Mouse (Mus musculus): ENCODE data around the gene Tbl2.

Gene Tbl2

DNA sequence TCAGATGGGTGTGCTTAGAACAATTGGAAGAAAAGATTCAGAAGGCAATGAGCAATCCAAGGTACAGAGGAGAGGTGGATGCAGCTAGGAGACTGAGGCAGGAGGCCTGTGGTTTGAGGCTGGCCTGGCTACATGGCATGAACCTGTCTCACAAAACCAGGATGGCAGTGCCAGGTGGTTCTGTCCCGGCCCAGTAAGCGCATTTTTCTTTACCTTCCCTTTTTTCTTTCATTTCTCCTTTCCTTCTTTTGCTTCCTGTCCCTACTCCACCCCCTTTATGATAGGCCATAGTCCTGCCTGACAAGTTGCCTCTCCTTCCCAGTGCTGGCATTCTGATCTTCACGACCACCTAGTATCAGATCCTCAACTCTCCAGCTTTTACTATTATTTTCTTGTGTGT, 35.6 kb downstream of the Tbl2 start:
- in situ Hi-C loops (cut with MboI; ENCODE audit: unreplicated experiment in 2 of 2), result loop anchor here in 1 of 2 experiments (5.0 kb wide), 1 partner anchor 173 kb away; no protein-coding TSS in a partner anchor

DNA sequence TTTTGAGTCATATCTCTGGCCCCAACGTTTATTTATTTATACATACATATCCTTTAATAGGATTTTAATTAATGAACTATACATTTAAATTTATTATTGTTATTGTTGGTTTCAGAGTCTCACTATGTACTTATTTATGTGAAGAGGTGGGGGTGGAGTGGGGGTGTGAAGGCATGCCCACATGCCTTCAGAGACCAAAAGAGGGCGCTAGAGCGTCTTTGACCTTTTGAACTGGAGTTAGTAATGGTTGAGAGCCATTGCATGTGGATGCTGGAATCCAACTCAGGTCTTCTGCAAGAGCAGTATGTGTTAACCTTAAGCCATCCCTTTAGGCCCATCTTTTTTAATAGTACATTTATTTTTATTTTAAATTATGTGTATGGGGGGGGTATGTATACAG, 36.1 kb downstream of the Tbl2 start:
- in situ Hi-C loops (cut with MboI; ENCODE audit: unreplicated experiment in 2 of 2), result loop anchor here in 1 of 2 experiments (5.0 kb wide), 1 partner anchor 173 kb away; no protein-coding TSS in a partner anchor

DNA sequence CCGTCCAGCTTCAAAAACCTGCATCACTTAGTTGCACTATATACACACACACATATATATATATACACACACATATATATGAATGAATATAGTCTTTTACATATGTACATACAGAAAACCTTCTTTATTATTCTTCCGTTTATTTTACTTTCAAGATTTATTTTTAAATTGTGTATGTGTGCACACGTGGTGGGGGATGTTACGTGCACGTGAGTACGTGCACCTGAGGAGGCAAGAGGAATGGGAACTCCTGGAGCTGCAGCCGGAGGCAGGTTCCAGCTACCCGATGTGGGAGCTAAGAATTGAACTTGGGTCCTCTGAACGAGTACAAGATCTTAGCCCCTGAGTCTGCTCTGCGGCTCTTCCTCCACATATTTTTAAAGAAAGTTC, 36.8 kb downstream of the Tbl2 start:
- in situ Hi-C loops (cut with MboI; ENCODE audit: unreplicated experiment in 2 of 2), result loop anchor here in 1 of 2 experiments (5.0 kb wide), 1 partner anchor 174 kb away; no protein-coding TSS in a partner anchor

DNA sequence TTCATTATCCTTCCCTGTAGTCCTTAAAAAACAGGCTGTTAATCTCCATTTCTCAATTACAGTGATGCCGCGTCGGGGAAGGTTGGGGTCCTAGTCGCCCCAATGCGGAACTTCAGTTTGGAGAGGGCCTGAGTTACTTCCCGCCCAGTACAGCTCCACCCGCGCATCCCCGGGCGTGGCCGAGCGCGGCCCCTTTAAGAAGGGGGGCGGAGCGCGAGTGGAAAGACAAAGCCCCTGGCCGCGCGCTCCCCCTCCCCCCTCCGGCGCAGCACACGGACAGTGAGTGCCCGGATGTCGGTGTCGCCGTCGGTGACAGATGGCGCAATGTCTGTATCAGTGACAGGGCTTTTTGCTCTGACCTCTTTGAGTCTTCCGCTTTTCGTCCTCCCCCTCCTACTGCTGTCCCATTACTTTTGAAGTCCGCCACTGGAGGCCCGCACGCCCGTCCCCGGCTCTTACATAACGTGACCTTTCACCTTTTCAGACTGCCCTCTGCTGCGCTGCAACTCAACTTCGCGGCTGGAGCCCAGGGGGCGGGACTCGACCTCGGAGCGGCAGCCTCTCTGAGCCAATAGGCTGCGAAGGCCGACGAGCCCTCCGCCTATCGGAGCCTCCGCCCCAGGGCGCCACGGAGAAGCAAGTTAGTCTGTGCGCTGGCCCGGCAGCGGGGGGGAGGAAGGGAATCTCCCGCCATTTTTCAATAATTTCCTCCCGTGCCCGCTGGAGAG, 37.3 kb downstream of the Tbl2 start, which contains the start of gene Baz1b:
Gene Baz1b, plus strand, starts transcription at position 644 of the 728 bp plus-strand sequence.
- in situ Hi-C loops (cut with MboI; ENCODE audit: unreplicated experiment in 2 of 2), result loop anchor here in 1 of 2 experiments (5.0 kb wide), 1 partner anchor 174 kb away; no protein-coding TSS in a partner anchor

DNA sequence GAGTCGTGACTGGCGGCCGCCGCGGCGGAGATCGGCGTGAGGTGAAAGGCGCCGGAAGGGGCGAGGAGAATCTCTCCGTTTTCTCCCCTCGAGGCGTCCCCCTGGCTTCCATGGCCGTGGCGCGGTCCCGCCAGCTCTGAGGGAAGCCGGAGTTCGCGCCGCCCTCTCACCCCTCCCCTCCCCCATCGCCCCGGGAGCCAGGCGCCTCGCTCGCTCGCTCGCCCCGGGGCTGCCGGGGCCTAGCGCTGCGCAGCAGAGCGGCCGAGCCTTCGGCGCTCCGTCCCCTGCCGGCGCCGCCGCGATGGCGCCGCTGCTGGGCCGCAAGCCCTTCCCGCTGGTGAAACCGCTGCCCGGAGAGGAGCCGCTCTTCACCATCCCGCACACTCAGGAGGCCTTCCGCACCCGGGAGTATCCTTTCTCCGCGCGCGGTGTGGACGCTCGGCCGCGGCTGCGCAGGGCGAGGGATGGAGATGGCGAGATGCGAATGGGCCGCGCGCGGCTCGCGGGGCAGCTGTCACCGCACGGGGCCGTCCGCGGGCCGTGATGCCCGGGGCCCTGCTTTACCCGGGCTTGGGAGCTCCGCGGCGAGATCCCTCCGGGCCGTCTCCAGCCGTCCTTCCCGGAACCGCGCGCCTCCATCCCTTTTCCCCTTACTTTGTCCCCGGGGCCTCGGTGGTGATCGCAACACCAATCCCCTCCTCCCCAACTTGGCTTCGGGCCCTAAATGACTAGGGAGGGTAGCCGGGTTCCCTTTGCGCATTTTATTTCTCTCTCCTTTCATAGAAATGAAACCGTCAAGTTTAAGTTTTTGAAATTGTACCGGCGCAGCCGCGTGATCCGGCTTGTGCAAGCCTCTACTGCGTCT, 38.1 kb downstream of the Tbl2 start:
- in situ Hi-C loops (cut with MboI; ENCODE audit: unreplicated experiment in 2 of 2), result loop anchor here in 1 of 2 experiments (5.0 kb wide), 1 partner anchor 175 kb away; no protein-coding TSS in a partner anchor

DNA sequence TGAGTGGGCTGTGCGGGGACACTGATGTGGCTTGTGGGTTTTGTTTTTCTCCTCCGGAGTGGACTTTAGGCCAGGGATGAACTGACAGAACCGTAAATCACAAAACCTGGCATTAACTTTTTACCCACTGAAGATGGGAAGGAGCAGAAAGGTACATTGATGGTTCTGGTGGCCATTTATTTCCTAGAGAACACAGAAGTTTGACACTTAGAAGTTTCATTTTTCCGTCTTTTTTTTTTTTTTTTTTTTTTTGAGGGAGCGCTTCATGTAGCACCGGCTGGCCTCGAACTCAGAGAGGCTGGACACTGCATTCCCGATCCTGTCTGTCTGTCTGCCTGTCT, 38.7 kb downstream of the Tbl2 start:
- in situ Hi-C loops (cut with MboI; ENCODE audit: unreplicated experiment in 2 of 2), result loop anchor here in 1 of 2 experiments (5.0 kb wide), 1 partner anchor 176 kb away; no protein-coding TSS in a partner anchor

DNA sequence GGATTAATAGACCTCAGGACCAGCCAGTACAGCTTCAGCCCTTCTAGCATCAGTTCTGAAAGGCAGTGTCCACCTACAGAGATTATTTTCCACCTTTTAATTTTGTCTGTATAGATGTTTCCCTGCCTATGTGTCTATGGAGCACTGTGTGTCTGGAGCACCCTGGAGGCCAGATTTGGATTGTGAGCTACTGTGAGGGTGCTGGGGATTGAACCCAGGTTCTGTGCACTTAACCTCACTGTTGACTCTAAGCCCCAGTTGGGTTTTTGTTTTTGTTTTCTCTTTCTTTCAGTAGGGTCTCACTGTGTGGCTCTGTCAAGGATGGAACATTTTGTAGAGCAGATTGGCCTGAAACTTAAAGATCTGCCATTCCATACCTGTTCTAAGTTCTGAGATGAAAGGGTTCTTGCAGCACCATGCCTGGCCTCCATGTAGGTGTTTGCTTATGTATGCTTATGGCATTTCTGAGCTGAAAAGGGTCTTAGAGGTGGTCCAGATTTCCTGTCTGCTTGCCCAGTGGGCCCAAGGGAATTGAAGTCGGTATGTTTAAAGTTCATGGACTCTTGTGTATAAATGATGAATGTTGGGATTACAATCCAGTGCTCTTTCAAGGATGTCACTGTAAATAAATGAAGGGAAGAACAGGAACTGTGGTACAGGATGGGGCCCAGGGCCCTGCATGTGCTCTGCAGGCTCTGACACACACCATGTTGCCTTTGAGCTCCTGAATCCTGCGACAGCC, 40.0 kb downstream of the Tbl2 start:
- in situ Hi-C loops (cut with MboI; ENCODE audit: unreplicated experiment in 2 of 2), result loop anchor here (5.0 kb wide), 3 partner anchors 72 to 177 kb away; no protein-coding TSS in a partner anchor

DNA sequence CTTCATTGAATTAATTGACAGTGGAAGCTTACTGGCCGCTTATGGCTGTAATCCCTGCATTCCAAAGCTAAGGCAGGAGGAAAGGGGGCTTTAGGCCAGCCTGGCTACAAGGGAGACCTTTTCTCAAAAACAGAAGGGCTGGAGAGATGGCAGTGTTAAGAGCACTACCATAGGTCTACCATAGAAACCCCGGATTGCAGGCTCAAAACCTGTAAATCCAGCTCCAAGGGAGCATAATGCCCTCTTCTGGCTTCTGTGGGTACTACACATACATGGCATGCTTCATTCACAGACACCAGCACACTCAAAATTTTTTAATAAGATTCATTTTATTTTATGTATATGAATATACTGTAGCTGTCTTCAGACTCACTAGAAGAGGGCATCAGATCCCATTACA, 42.2 kb downstream of the Tbl2 start:
- in situ Hi-C loops (cut with MboI; ENCODE audit: unreplicated experiment in 2 of 2), result loop anchor here (5.0 kb wide), 2 partner anchors 74 to 174 kb away; no protein-coding TSS in a partner anchor

DNA sequence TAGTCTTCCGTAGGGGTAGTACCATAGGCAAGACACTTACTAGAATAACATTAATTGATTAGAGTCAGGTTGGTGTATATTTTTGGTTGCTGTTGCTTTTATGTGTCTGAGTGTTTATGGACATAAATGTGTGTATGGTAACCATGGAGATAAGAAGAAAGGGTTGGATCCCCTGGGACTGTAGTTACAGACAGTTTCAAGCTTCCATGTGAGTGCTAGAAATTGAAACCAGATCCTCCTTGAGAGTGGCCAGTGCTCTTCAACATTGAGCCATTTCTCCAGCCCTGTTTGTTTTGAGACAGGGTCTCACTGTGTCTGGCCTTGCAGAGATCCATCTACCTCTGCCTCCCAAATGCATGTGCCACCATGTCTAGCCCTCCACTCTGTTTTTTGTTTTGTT, 43.0 kb downstream of the Tbl2 start:
- in situ Hi-C loops (cut with MboI; ENCODE audit: unreplicated experiment in 2 of 2), result loop anchor here (5.0 kb wide), 2 partner anchors 75 to 175 kb away; no protein-coding TSS in a partner anchor

DNA sequence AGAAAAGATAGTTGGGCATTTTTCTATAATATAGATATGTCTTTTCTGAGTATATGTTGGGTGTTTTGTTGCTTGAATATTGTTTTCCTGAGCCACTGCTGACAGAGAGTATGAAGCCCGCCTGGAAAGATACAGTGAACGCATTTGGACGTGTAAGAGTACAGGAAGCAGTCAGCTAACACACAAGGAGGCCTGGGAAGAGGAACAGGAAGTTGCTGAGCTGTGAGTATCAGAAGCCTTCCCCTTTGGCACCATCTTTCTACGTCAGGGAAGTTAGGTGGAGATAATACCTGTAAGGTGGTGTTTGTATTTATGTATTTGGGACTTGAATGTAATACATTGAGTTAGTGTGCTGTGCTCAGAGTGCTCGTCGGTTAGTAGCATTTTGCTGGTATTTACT, 46.9 kb downstream of the Tbl2 start:
- in situ Hi-C loops (cut with MboI; ENCODE audit: unreplicated experiment in 2 of 2), result no loop called here

DNA sequence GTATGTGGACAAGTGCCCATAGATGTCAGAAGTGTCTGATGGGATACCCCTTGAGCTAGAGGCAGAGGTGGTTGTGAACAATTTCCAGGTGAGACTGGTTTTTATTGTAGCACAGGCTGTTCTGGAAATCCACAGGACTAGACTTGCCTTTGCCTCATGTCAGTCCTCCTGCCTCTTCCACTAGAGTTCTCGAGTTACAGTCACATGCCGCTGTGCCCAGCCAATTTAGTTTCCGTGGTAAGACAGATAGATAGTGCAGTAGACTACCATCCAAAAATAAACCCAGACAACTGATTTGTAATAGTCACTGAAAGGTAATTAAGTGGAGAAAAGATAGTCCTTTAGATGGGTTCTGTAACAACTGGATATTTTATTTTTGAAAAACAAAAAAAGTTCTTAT, 53.3 kb downstream of the Tbl2 start:
- in situ Hi-C loops (cut with MboI; ENCODE audit: unreplicated experiment in 2 of 2), result no loop called here

DNA sequence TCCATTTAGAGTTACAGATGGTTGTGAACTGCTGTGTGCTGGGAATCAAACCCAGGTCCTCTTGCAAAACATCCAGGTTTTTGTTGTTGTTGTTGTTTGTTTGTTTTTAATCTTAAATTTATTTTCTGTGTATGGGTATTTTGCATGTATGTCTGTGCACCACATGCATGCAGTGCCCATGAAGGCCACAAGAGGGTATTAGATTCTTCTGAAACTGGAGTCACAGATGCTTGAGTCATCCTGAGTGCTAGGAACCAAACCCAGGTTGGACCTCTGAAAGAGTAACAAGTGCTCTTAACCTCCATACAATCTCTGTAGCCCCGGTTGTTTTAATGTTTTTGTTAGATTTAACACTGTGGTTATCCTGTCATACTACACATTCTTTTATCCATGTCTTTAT, 58.7 kb downstream of the Tbl2 start:
- in situ Hi-C loops (cut with MboI; ENCODE audit: unreplicated experiment in 2 of 2), result no loop called here
